10 mouse cellular contexts compared by ENCODE assay signal in the genomic region with DNA sequence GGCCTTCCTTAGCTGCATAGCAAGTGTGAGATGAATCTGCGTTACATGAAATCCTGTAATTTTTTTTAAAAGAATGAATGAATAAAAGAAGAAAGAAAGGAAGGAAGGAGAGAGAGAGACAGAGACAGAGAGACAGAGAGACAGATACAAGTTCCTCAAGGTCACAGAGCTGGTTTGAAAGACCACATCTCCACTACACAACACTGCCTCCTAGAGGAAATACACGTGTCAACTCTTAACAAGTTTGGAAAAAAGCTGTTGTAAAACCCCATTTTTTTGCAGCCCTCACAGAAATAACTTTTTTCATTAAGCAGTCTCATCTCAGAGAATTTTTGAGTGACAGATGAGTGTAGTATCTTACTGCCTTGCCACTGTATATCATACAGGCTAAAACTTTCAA. TPM values are rescaled to one million over a fixed set of nuclear protein-coding genes. Genes with fewer than 3 reads are reported as not detected.
A peak's percentile ranks its signal among the peaks of the same experiment; 100 is the strongest.
DNase-seq lines count a peak whose midpoint lies in the region; ATAC-seq and TF ChIP-seq lines count a peak whose summit lies in the region.
"Had no signal": no experiment of that assay in that cellular context is flagged by ENCODE, and none has a peak within 500 bp of the region (broad histone marks: within the 10 kb centered on the region; RNA-seq: fewer than 3 reads in every experiment).

No protein-coding gene starts in this region.

- H3K9ac ChIP-seq in heart, postnatal 0 days (replicated peaks; ENCODE audit: low read depth, low read length) = no peak overlapping the region
- no peak overlapping the region for H3K9ac ChIP-seq in midbrain, embryonic 14.5 days (replicated peaks; ENCODE audit: low read length)
- H3K9ac ChIP-seq: embryonic facial prominence, embryonic 15.5 days; liver, embryonic 13.5 days had no signal

- WGBS in heart, postnatal 0 days = 28% methylated on average over 2 of the region's 2 CpGs
- 33% methylated on average over 2 of the region's 2 CpGs for WGBS in midbrain, embryonic 14.5 days
- WGBS in midbrain, embryonic 10.5 days = 31% methylated on average over 2 of the region's 2 CpGs

- no peak overlapping the region for H3K27ac ChIP-seq in heart, postnatal 0 days (ENCODE audit: low read depth)
- H3K27ac ChIP-seq in midbrain, embryonic 14.5 days (replicated peaks; ENCODE audit: low read depth, low read length) = no peak overlapping the region
- H3K27ac ChIP-seq in midbrain, embryonic 10.5 days (replicated peaks) = no peak overlapping the region
- H3K27ac ChIP-seq: embryonic facial prominence, embryonic 15.5 days; liver, embryonic 13.5 days had no signal

- DNase-seq in heart, postnatal 0 days (ENCODE audit: low spot score) = peak; percentile 81
- DNase-seq in heart, postnatal 36 days = no peak
- DNase-seq in midbrain, embryonic 14.5 days = peak; percentile 81
- DNase-seq in midbrain, embryonic 10.5 days (ENCODE audit: low spot score) = no peak
- DNase-seq in MEL-GATA-1-ER (ENCODE audit: extremely low read depth, low read depth) = peak; percentile 34
- DNase-seq in forelimb bud, embryonic 11.5 days (ENCODE audit: low read depth, low spot score) = peak; percentile 55
- DNase-seq in thymus, postnatal 25 days = peak; percentile 10
- DNase-seq in right cerebral cortex, postnatal 25 days = no peak
- DNase-seq: liver, embryonic 13.5 days had no signal

- TF ChIP-seq CTCF in heart, postnatal 0 days (IDR thresholded peaks at IDR 0.05; ENCODE audit: low read depth) = peak; percentile 73

- no peak for ATAC-seq in heart, postnatal 0 days (ENCODE audit: insufficient read depth, low read depth)
- ATAC-seq in midbrain, embryonic 14.5 days (ENCODE audit: low FRiP score, low TSS enrichment) = no peak

- H3K27me3 ChIP-seq in heart, postnatal 0 days (ENCODE audit: control insufficient read depth, insufficient read depth, low read length) = no peaks in the 10 kb centered on the region
- H3K27me3 ChIP-seq in midbrain, embryonic 14.5 days (ENCODE audit: control insufficient read depth, insufficient read depth, low read length) = no peaks in the 10 kb centered on the region
- H3K27me3 ChIP-seq in midbrain, embryonic 10.5 days (ENCODE audit: low read depth, poor library complexity, severe bottlenecking) = no peaks in the 10 kb centered on the region
- H3K27me3 ChIP-seq: embryonic facial prominence, embryonic 15.5 days; liver, embryonic 13.5 days had no signal

- no peaks in the 10 kb centered on the region for H3K4me1 ChIP-seq in heart, postnatal 0 days (ENCODE audit: control insufficient read depth, insufficient read depth)
- no peaks in the 10 kb centered on the region for H3K4me1 ChIP-seq in midbrain, embryonic 14.5 days (ENCODE audit: control insufficient read depth, insufficient read depth, low read length)
- no peaks in the 10 kb centered on the region for H3K4me1 ChIP-seq in midbrain, embryonic 10.5 days
- H3K4me1 ChIP-seq: embryonic facial prominence, embryonic 15.5 days; liver, embryonic 13.5 days had no signal

- intact Hi-C loops in heart, postnatal 36 days (cut with DNase I) = loop anchor here (1.0 to 5.0 kb wide), 4 partner anchors 176 to 369 kb away; no protein-coding TSS in a partner anchor

- H3K4me3 ChIP-seq in heart, postnatal 0 days (ENCODE audit: low read depth, low read length) = no peak overlapping the region
- H3K4me3 ChIP-seq in midbrain, embryonic 14.5 days (replicated peaks; ENCODE audit: low read depth, low read length) = no peak overlapping the region
- no peak overlapping the region for H3K4me3 ChIP-seq in midbrain, embryonic 10.5 days
- H3K4me3 ChIP-seq: embryonic facial prominence, embryonic 15.5 days; liver, embryonic 13.5 days had no signal

- no peaks in the 10 kb centered on the region for H3K9me3 ChIP-seq in heart, postnatal 0 days (replicated peaks; ENCODE audit: control insufficient read depth, low read length)
- no peaks in the 10 kb centered on the region for H3K9me3 ChIP-seq in midbrain, embryonic 14.5 days (ENCODE audit: control insufficient read depth, low read length)
- no peaks in the 10 kb centered on the region for H3K9me3 ChIP-seq in midbrain, embryonic 10.5 days (replicated peaks)
- H3K9me3 ChIP-seq: embryonic facial prominence, embryonic 15.5 days; liver, embryonic 13.5 days had no signal

- no peak overlapping the region for H3K4me2 ChIP-seq in heart, postnatal 0 days (ENCODE audit: low read depth, low read length)
- H3K4me2 ChIP-seq in midbrain, embryonic 14.5 days (ENCODE audit: low read length) = no peak overlapping the region
- H3K4me2 ChIP-seq: embryonic facial prominence, embryonic 15.5 days; liver, embryonic 13.5 days had no signal

- no peaks in the 10 kb centered on the region for H3K36me3 ChIP-seq in heart, postnatal 0 days (replicated peaks; ENCODE audit: control insufficient read depth, insufficient read depth, low read length)
- no peaks in the 10 kb centered on the region for H3K36me3 ChIP-seq in midbrain, embryonic 14.5 days (ENCODE audit: control insufficient read depth, insufficient read depth, low read length)
- H3K36me3 ChIP-seq in midbrain, embryonic 10.5 days = no peaks in the 10 kb centered on the region
- H3K36me3 ChIP-seq: embryonic facial prominence, embryonic 15.5 days; liver, embryonic 13.5 days had no signal

- TF ChIP-seq EP300 in heart, postnatal 0 days (IDR thresholded peaks at IDR 0.05; ENCODE audit: low read depth) = no peak

RNA-seq across cellular contexts. Expression of a gene that starts 15.4 kb away (rescaled TPM):
- 0.58 TPM in 1 of 2 replicates, not detected in the other for total RNA-seq in heart, postnatal 0 days (2014; rRNA removed; ENCODE audit: low replicate concordance)
- 0.26 and 0.55 TPM in 2 replicates for polyA plus RNA-seq in heart, postnatal 0 days (2015; fragmentation: Nextera tagmentation; extraction: Ambion mirVana)
- 1 to 10 TPM; 2.0 to 2.7 TPM for total RNA-seq in heart, postnatal 36 days (2021)
- polyA plus RNA-seq in midbrain, embryonic 14.5 days (2014; fragmentation: Nextera tagmentation; extraction: Ambion mirVana) = not detected in 2 replicates
- polyA plus RNA-seq in midbrain, embryonic 10.5 days (2016; fragmentation: Nextera tagmentation; extraction: Ambion mirVana) = not detected in 2 replicates
- polyA plus RNA-seq: liver, embryonic 13.5 days had no signal

Comparison
In these comparisons a context has a peak if more than half of its experiments do, and no peak if none do; other contexts are left out.
1. DNase-seq: peak in heart, postnatal 0 days (single experiment), midbrain, embryonic 14.5 days (single experiment), MEL-GATA-1-ER (single experiment), forelimb bud, embryonic 11.5 days (single experiment) and thymus, postnatal 25 days (single experiment); none in heart, postnatal 36 days (0 of 2), midbrain, embryonic 10.5 days (single experiment) and right cerebral cortex, postnatal 25 days (single experiment).